Mouse (Mus musculus) regulatory T cell (primary cell): ENCODE measurements around the gene Macrod2.

ENCODE experiments used
- in situ Hi-C: fragments of 300-600 bp; cut with MboI, MseI; formaldehyde crosslinking; loops from one replicate; pipeline ENCODE4 v1.15.1; 2025; ENCODE audit warnings: high pct_unique_total_duplicates

The Macrod2 gene

GRCm38 (mm10) chr2:141449078-141449680 is 1054.1 kb downstream of the Macrod2 start:
- in situ Hi-C loops = no loop called here

- in situ Hi-C loops = no loop called here
Measured at GRCm38 (mm10) chr2:141463946-141464345, 1068.8 kb downstream of the Macrod2 start.

- in situ Hi-C loops = no loop called here
Measured at GRCm38 (mm10) chr2:141472791-141473190, 1077.7 kb downstream of the Macrod2 start.

- in situ Hi-C loops = no loop called here
Measured at GRCm38 (mm10) chr2:141477585-141477984, 1082.5 kb downstream of the Macrod2 start.

GRCm38 (mm10) chr2:141490518-141490917 is 1095.4 kb downstream of the Macrod2 start:
- in situ Hi-C loops = no loop called here

GRCm38 (mm10) chr2:141505451-141505850 is 1110.3 kb downstream of the Macrod2 start:
- in situ Hi-C loops = no loop called here

- in situ Hi-C loops = no loop called here
Measured at GRCm38 (mm10) chr2:141507929-141508897, 1113.1 kb downstream of the Macrod2 start.

- in situ Hi-C loops = no loop called here
Measured at GRCm38 (mm10) chr2:141514976-141515375, 1119.9 kb downstream of the Macrod2 start.

GRCm38 (mm10) chr2:141522081-141522480 is 1127.0 kb downstream of the Macrod2 start:
- in situ Hi-C loops = no loop called here

- in situ Hi-C loops = no loop called here
Measured at GRCm38 (mm10) chr2:141545877-141546276, 1150.8 kb downstream of the Macrod2 start.

- in situ Hi-C loops = no loop called here
Measured at GRCm38 (mm10) chr2:141551701-141552100, 1156.6 kb downstream of the Macrod2 start.

- in situ Hi-C loops = no loop called here
Measured at GRCm38 (mm10) chr2:141556747-141557146, 1161.6 kb downstream of the Macrod2 start.

- in situ Hi-C loops = no loop called here
Measured at GRCm38 (mm10) chr2:141558242-141558827, 1163.2 kb downstream of the Macrod2 start.

GRCm38 (mm10) chr2:141565986-141566385 is 1170.9 kb downstream of the Macrod2 start:
- in situ Hi-C loops = no loop called here

- in situ Hi-C loops = no loop called here
Measured at GRCm38 (mm10) chr2:141571360-141571759, 1176.3 kb downstream of the Macrod2 start.

GRCm38 (mm10) chr2:141578206-141578605 is 1183.1 kb downstream of the Macrod2 start:
- in situ Hi-C loops = no loop called here

- in situ Hi-C loops = no loop called here
Measured at GRCm38 (mm10) chr2:141582431-141582830, 1187.3 kb downstream of the Macrod2 start.

GRCm38 (mm10) chr2:141582933-141583332 is 1187.8 kb downstream of the Macrod2 start:
- in situ Hi-C loops = no loop called here

GRCm38 (mm10) chr2:141587290-141587689 is 1192.2 kb downstream of the Macrod2 start:
- in situ Hi-C loops = no loop called here

GRCm38 (mm10) chr2:141591326-141591725 is 1196.2 kb downstream of the Macrod2 start:
- in situ Hi-C loops = no loop called here

- in situ Hi-C loops = no loop called here
Measured at GRCm38 (mm10) chr2:141594811-141595210, 1199.7 kb downstream of the Macrod2 start.

GRCm38 (mm10) chr2:141617721-141618120 is 1222.6 kb downstream of the Macrod2 start:
- in situ Hi-C loops = no loop called here
